Mouse (Mus musculus) C2C12 (cell line): ENCODE data around the gene Tomm20.

Source experiments
- CEBPB ChIP-seq: IDR thresholded peaks from one replicate; pipeline ENCODE4 v1.6.1; 2011; ENCODE audit warnings: low read depth, mild to moderate bottlenecking, control low read depth, moderate library complexity
- CTCF ChIP-seq: IDR thresholded peaks from one replicate; pipeline ENCODE4 v1.5.1; 2011; ENCODE audit not compliant: control insufficient read depth, insufficient read depth, insufficient read length
- FOSL1 ChIP-seq: IDR thresholded peaks from one replicate; pipeline ENCODE4 v1.8.0; 2011; ENCODE audit warnings: mild to moderate bottlenecking, low read length; ENCODE audit not compliant: poor library complexity, insufficient read depth, severe bottlenecking
- MAX ChIP-seq: IDR thresholded peaks from one replicate; pipeline ENCODE4 v1.6.1; 2011; ENCODE audit warnings: mild to moderate bottlenecking, control low read depth
- MYOG ChIP-seq: IDR thresholded peaks from one replicate; pipeline ENCODE4 v1.6.1; 2011; ENCODE audit not compliant: control insufficient read depth, insufficient read length; ENCODE audit errors: extremely low read depth

- TF ChIP-seq CTCF (no peak), MAX (no peak), MYOG (no peak), CEBPB (no peak), FOSL1 (no peak)
These were observed 800 bp upstream of the Tomm20 start for GRCm38 (mm10) chr8:126946444-126946843.
